Mouse (Mus musculus) gastrocnemius, postnatal 4 days (tissue): ENCODE results near the gene St7. TPM values are rescaled to one million over a fixed set of nuclear protein-coding genes. Genes with fewer than 3 reads are reported as not detected.

Source experiments
- DNase-seq, 2 experiments: peaks; one replicate each; pipeline ENCODE4 v3.0.0; 2021 to 2022; ENCODE audit warnings: low spot score in 2 of 2, mixed read lengths in 2 of 2
- total RNA-seq, 2 experiments: library from RNA; stranded (reverse); gene quantifications; 2 replicates each; pipeline ENCODE4 v1.2.3; 2021

Gene St7
- total RNA-seq, 2 experiments from 2014 or later: 17.4 to 18.3 TPM

- DNase-seq: no peak
These were observed 184.0 kb downstream of the St7 start for GRCm38 (mm10) chr6:17876670-17877179.

- no peak for DNase-seq
These were observed 190.2 kb downstream of the St7 start for GRCm38 (mm10) chr6:17882943-17883342.

DNA sequence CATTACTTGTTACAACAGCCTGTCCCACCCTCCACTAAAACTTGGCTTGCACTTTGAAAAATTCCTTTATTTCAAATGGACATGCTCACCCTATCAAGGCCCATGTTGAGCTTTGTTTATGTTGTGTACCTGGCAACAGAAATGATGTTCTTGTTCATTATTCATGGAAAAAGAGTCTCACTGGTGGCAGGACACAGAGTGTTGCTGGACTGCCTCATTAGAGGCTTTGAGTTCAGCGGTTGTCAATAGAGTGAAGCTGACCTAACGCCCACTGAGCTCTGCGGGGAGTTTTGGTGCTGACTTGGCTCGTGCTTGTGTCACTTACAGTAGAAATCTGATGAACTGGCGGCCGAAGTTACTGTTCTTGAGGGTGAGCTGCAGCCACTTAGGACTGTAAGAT lies 195.0 kb downstream of the St7 start:
- DNase-seq: no peak

- no peak for DNase-seq
These were observed 202.8 kb downstream of the St7 start for GRCm38 (mm10) chr6:17895562-17895961.

GRCm38 (mm10) chr6:17898539-17898938 lies 205.8 kb downstream of the St7 start:
- no peak for DNase-seq

DNA sequence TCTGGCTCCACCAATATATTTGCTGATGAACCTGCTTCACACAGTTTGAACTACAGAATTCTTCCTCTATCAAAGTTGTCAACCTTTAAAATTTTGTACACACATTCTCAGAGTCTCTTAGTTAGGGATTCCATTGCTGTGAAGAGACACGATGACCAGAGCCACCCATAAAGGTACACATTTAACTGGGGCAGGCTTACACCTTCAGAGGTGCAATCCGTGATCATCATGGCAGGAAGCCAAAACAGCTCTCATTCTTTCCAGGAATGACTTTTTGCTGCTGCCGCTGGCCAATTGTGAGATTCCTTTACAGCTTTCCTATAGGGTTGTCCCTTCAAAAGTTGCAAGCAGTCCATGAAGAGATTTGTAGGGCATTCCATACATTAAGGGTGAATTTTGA lies 210.6 kb downstream of the St7 start:
- DNase-seq: no peak

GRCm38 (mm10) chr6:17905776-17906175 lies 213.0 kb downstream of the St7 start:
- DNase-seq: no peak

GRCm38 (mm10) chr6:17906289-17906688 lies 213.6 kb downstream of the St7 start:
- no peak for DNase-seq

- no peak for DNase-seq
These were observed 219.6 kb downstream of the St7 start for GRCm38 (mm10) chr6:17912312-17912711.

DNA sequence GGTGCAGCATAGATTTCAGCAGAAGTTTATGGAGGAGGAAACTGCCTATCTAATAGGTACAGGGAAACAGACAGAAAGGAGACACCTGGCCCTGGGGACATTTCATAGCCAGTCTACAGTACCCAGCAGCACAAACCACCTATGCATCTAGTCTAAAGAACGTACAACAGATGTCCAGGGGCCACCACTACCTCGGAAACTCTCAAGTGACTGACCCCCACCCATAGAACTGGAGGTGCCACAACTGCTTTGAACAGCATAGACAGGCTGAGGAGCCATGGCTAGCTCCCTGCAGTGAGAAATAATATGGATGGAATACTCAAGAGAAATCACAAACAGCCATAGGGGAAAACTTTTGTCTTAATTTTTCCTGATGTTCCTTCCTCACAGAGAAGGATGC lies 220.1 kb downstream of the St7 start:
- no peak for DNase-seq

GRCm38 (mm10) chr6:17913315-17913714 lies 220.6 kb downstream of the St7 start:
- DNase-seq: no peak

DNA sequence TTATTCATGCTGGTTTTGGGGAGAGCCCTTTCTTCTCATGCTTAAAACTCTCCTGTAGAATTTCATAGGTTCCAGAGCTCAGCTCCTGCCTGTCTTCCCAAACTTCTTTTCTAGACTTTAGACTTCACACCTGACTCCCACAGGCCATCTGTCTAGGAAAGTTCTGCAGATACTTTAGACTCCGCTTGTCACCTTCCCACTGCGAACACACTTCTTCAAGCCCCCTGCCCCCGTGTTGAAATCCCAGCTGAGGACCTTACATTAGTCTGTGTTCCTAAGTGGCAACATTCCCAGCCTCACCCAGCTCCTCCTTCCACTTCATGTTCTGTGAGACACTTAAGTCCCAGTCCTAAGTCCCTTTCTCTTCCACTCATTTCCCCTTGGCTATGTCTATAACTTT lies 221.6 kb downstream of the St7 start:
- DNase-seq: no peak

GRCm38 (mm10) chr6:17917233-17917632 lies 224.5 kb downstream of the St7 start:
- no peak for DNase-seq

GRCm38 (mm10) chr6:17922180-17922579 lies 229.4 kb downstream of the St7 start:
- DNase-seq: no peak

GRCm38 (mm10) chr6:17922967-17923366 lies 230.2 kb downstream of the St7 start:
- no peak for DNase-seq

DNA sequence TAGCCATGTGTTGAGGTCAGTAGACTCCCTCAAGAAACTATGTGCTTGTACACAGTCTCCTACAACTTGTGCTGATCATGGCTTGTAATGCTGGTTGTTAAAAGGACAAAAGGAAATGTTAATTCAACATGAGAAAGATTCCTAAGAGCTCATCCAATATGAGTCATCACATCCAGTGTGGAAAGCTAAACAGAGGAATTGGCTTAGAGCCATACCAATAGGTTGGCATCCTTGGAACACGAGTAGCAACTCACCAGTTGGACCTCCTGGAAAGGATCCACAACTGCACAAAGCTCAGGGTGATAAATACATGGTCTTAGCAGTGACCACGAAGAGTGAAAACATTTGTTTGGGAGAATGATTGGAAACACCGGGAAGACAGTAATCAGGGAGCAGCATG lies 230.6 kb downstream of the St7 start:
- no peak for DNase-seq

GRCm38 (mm10) chr6:17923894-17924505 lies 231.3 kb downstream of the St7 start:
- no peak for DNase-seq

DNA sequence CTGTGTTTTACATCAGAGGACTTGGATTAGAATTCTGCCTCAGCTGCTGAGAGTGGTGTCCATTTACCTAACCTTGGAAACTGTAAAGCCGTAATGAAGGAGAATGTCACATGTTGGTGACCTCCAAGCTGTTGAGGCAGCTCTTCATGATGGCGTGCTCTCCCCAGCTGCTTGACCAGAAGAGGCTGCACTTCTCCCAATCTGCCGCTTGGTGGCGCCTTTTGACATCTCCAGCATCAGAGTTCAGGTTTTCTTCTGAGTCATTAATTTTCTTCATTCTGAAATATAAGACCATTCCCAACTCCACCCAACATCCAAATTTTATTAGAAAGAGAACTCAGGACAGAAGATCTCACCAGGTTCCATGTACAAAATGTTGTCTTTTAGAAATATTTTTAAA lies 232.5 kb downstream of the St7 start:
- no peak for DNase-seq

- no peak for DNase-seq
These were observed 235.0 kb downstream of the St7 start for GRCm38 (mm10) chr6:17927746-17928145.

GRCm38 (mm10) chr6:17931187-17931586 lies 238.5 kb downstream of the St7 start:
- no peak for DNase-seq

- no peak for DNase-seq
These were observed 239.1 kb downstream of the St7 start for GRCm38 (mm10) chr6:17931835-17932234.

GRCm38 (mm10) chr6:17932806-17933205 lies 240.1 kb downstream of the St7 start:
- no peak for DNase-seq

DNA sequence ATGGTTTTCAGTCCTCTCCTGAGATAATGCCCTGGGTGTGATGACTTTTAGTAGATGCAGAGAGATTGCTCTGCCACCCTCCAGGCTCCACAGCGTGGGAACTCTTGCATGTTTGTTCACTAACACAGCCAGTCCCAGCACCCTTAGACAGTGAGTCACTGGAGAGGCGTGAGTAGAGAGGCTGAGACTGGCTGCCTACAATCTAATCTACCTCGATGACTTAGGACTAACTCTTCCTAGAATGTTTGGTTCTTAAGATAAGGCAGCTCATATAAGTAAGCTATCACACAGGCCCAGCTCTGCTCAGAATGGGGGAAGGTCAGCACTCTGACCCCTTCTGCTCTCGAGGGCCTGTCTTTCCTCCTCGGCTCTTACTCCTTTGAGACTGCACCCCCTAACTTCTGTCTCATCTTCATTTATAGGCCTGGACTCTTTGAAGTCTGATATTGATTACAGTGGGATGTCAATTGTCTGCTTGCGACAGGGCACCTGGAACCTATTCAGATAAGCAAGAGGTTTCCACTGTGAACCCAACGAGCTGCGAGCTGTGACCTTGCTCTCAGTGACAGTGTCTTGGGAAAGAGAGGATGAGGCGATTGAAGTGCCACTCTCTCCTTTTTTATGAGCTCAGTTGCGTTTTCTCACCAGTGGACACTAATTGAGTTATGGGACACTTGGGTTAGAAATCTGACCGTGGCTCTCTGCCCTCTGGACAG lies 246.1 kb downstream of the St7 start:
- no peak for DNase-seq
